Mouse (Mus musculus): ENCODE results near the gene Ranbp10. TPM values are rescaled to one million over a fixed set of nuclear protein-coding genes. Genes with fewer than 3 reads are reported as not detected.
A peak's percentile ranks its signal among the peaks of the same experiment; 100 is the strongest.

The Ranbp10 gene
- total RNA-seq, 2 experiments from 2014 or later = 23.0 to 24.3 TPM

- no peak overlapping the region; the same call in 1 of the 2 replicates for H3K4me3 ChIP-seq
- DNase-seq = peak; percentile 82
- no peak; the same call in 1 of the 2 replicates for TF ChIP-seq CTCF (IDR thresholded peaks at IDR 0.05)
- intact Hi-C loops (cut with DNase I) = no loop called here
- H3K27ac ChIP-seq = peak overlapping the region; percentile 91
These were observed 6.2 kb downstream of the Ranbp10 start for GRCm38 (mm10) chr8:105820925-105821324.

DNA sequence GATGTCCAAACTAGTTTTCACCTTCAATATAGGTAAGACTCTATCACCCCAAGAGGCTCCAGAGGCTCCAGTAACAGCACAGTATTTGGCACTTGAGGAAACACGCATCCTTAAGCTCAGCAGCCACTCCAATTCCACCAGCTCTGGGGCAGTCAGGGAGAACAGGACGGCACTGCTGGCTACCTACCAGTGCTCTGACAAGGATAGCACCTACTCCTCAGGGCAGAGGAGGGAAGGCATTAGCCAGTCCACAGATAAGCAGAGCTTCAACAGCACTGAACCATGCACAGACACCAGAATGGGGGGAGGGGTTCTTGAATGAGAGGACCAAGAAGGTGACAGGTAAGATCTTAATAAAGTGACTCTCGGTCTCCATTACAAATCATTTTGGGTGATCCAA lies 7.5 kb downstream of the Ranbp10 start:
- TF ChIP-seq CTCF (IDR thresholded peaks at IDR 0.05) = no peak
- Histone ChIP-seq H3K4me3 (no peak overlapping the region), H3K27ac (peak overlapping the region; percentile 91)
- intact Hi-C loops (cut with DNase I) = no loop called here
- no peak for DNase-seq

- intact Hi-C loops (cut with DNase I) = no loop called here
- H3K27ac ChIP-seq = peak overlapping the region; percentile 73
- TF ChIP-seq CTCF (IDR thresholded peaks at IDR 0.05) = no peak
- H3K4me3 ChIP-seq = no peak overlapping the region
- DNase-seq = no peak
These were observed 13.9 kb downstream of the Ranbp10 start for GRCm38 (mm10) chr8:105813241-105813640.

DNA sequence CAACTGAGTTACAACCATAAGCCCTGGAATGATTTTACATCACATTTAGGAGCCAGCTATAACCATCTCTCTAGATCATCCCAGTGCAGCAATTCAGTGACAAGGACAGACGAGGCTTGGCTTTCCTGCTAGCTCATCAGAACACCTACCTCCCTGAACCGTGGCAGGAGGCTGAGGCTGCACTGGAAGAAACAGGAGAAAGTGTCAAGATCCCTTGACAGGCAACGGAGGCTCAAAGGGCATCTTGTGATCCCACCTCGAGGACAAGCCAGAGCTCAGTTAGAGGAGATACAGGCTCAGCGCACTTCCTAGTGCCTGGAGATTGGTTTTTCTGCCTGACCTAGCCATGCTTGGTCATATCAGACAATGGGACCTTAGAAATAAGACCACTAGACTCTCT lies 14.6 kb downstream of the Ranbp10 start:
- Histone ChIP-seq H3K27ac (peak overlapping the region; percentile 73), H3K4me3 (no peak overlapping the region)
- DNase-seq = peak; percentile 53
- intact Hi-C loops (cut with DNase I) = no loop called here
- no peak for TF ChIP-seq CTCF (IDR thresholded peaks at IDR 0.05)

- intact Hi-C loops (cut with DNase I) = no loop called here
- no peak for DNase-seq
- no peak for TF ChIP-seq CTCF (IDR thresholded peaks at IDR 0.05)
- H3K27ac ChIP-seq = peak overlapping the region; percentile 73
- H3K4me3 ChIP-seq = no peak overlapping the region
These were observed 15.6 kb downstream of the Ranbp10 start for GRCm38 (mm10) chr8:105811543-105811942.

DNA sequence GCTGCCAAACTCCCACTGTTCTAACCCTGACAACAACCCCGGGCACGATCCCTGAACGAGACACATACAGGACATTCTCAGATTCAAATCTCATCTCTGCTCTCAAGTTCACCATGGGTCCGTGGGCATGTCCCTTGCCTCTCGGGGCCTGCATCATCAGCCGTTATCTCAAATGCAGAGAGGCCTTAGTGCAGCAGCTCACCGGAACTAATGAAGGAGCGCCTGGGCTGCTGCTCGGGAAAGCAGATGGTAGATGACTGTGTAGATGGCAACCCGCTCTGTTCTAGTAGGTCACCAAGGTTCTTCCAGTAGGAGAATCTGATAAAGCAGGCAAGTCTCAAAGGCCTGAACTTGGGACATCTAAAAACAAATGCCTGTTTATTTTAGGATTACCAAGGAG lies 16.1 kb downstream of the Ranbp10 start:
- Histone ChIP-seq H3K4me3 (peak overlapping the region; percentile 18; the same call in 1 of the 2 replicates), H3K27ac (peak overlapping the region; percentile 73)
- intact Hi-C loops (cut with DNase I) = no loop called here
- no peak for DNase-seq
- no peak for TF ChIP-seq CTCF (IDR thresholded peaks at IDR 0.05)

GRCm38 (mm10) chr8:105810245-105810786 lies 16.8 kb downstream of the Ranbp10 start:
- no peak for DNase-seq
- intact Hi-C loops (cut with DNase I) = no loop called here
- TF ChIP-seq CTCF (IDR thresholded peaks at IDR 0.05) = no peak
- peak overlapping the region; percentile 73 for H3K27ac ChIP-seq
- H3K4me3 ChIP-seq = no peak overlapping the region

DNA sequence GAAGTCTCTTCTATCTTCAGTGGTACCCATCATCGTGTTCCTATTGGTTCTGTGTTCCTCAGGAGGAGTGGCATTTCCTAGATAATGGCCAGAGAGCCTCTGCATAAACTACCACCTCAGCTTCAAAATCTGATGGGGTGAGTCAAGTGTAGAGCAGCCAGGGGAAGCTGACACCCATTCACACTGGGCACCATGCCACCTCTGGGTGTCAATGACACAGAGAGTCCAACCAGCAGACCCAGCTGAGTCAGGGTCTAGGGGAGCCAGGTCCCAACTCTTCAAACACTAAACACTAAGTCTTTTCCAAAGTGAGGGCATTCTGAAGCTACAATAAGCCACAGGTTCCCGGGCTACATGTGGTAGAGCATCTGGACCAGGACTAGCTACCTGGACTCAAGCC lies 18.7 kb downstream of the Ranbp10 start:
- no peak for TF ChIP-seq CTCF (IDR thresholded peaks at IDR 0.05)
- H3K4me3 ChIP-seq = no peak overlapping the region
- peak; percentile 83 for DNase-seq
- intact Hi-C loops (cut with DNase I) = no loop called here
- peak overlapping the region; percentile 81 for H3K27ac ChIP-seq

GRCm38 (mm10) chr8:105807766-105808165 lies 19.4 kb downstream of the Ranbp10 start:
- peak; percentile 34 for DNase-seq
- Histone ChIP-seq H3K4me3 (no peak overlapping the region; the same call in 1 of the 2 replicates), H3K27ac (peak overlapping the region; percentile 81)
- intact Hi-C loops (cut with DNase I) = no loop called here
- TF ChIP-seq CTCF (IDR thresholded peaks at IDR 0.05) = no peak

DNA sequence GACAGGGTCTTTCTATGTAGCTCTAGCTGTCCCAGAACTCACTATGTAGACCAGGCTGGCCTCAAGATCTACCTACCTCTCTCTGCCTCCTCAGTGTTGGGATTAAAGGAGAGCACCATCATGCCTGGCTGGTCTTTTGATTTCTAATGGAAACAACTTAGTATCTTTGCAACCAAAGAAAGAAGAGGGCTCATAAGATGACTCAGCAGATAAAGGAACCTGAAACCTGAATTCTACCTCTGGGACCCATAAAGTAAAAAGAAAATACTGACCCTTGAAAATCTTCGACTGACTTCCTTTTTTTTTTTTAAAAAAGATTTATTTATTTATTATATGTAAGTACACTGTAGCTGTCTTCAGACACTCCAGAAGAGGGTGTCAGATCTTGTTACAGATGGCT lies 21.2 kb downstream of the Ranbp10 start:
- no peak for TF ChIP-seq CTCF (IDR thresholded peaks at IDR 0.05)
- intact Hi-C loops (cut with DNase I) = no loop called here
- no peak overlapping the region; the same call in 1 of the 2 replicates for H3K27ac ChIP-seq
- no peak overlapping the region for H3K4me3 ChIP-seq
- DNase-seq = no peak

DNA sequence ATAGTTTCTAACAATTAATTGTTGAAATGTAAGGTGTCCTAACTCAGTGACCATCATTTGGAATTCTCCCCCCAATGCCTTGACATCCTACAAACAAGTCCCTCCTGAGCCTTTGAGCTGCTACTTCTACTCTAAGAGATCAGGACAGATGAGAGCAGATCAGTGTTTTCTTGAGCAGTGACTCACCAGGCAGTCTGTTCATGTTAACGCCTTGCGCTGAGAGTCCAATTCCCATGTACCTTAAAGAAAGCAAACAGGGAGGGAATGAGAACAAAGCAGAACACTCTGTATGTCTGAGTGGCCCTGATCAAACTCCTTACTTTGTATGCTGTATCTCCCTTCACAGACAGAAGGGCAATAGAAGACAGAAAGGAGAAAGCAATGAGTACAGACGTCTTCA lies 21.8 kb downstream of the Ranbp10 start:
- intact Hi-C loops (cut with DNase I) = no loop called here
- no peak for TF ChIP-seq CTCF (IDR thresholded peaks at IDR 0.05)

GRCm38 (mm10) chr8:105804797-105805196 lies 22.4 kb downstream of the Ranbp10 start:
- TF ChIP-seq CTCF (IDR thresholded peaks at IDR 0.05) = no peak
- intact Hi-C loops (cut with DNase I) = no loop called here
- no peak for DNase-seq
- Histone ChIP-seq H3K4me3 (no peak overlapping the region), H3K27ac (0 out of 2 replicates have a peak overlapping the region, but pooled peaks have one; percentile 12)

More for the DNA sequence above, 21.8 kb downstream of the Ranbp10 start:
- Histone ChIP-seq H3K27ac (0 out of 2 replicates have a peak overlapping the region, but pooled peaks have one; percentile 12), H3K4me3 (no peak overlapping the region)
- no peak for DNase-seq

DNA sequence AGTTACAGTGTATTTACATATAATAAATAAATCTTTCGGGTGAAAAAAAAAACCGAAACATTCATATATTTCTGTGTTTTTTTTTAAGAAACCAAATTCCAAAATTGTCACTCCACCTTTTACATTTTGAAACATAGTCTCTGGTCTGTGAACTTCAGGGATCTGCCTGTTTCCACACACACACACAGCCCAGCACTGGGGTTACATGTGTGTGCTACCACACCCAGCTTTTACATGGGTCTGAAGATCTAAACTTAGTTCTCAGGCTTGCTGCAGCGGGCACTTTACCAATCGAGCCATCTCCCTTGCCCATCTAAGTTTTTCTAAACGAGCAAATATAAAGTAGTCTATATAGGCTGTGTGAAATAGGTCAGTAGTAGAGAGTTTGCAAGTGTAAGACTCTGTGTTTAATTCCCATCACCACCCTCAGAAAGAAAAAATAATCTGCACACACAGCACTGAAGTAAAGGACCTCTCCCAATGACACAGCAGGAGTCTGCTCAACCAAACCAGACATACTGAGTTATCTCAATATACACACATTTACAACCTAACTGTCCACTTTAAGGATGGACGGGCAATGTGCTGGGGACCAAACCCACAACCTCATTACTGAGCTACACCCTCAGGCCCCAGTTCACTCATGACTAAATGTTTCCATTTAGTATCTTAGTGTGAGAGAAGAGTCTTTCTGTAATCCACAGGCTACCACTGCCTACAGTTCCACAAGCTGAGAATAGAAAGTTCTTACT lies 25.8 kb downstream of the Ranbp10 start:
- TF ChIP-seq CTCF (IDR thresholded peaks at IDR 0.05) = no peak
- intact Hi-C loops (cut with DNase I) = no loop called here
- Histone ChIP-seq H3K27ac (peak overlapping the region; percentile 86), H3K4me3 (no peak overlapping the region)
- DNase-seq = no peak

Data from gastrocnemius, adult 2 months (tissue).